Mouse (Mus musculus) layer of hippocampus, adult 9-10 months (tissue): ENCODE measurements around the gene Myo19.

Experiments
- DNase-seq: peaks from one replicate; pipeline ENCODE4 v3.0.0; 2022; ENCODE audit warnings: low spot score

Myo19 gene

GRCm38 (mm10) chr11:84886767-84887511 lies 7.0 kb downstream of the Myo19 start:
- DNase-seq, result no peak

GRCm38 (mm10) chr11:84888025-84888424 lies 8.1 kb downstream of the Myo19 start:
- no peak for DNase-seq

- DNase-seq, result no peak
Observed at GRCm38 (mm10) chr11:84889492-84889891, 9.5 kb downstream of the Myo19 start.

GRCm38 (mm10) chr11:84891705-84892104 lies 11.8 kb downstream of the Myo19 start:
- no peak for DNase-seq

DNA sequence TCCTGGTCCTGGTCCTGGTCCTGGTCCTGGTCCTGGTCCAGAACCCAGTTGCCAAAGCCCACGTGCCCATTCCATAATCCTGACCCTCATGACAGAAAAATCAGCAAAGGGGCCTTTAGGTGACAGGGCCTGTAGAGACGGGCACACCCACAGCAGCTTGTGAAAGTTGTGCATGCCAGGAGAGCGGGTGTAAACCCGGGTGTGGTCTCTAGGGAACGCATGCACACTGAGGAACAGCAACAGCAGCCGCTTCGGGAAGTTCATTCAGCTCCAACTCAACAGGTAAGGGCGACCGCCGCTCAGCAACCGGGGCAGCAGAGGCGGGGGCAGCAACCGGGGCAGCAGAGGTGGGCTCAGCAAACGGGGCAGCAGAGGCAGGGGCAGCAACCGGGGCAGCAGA lies 13.2 kb downstream of the Myo19 start:
- no peak for DNase-seq

DNA sequence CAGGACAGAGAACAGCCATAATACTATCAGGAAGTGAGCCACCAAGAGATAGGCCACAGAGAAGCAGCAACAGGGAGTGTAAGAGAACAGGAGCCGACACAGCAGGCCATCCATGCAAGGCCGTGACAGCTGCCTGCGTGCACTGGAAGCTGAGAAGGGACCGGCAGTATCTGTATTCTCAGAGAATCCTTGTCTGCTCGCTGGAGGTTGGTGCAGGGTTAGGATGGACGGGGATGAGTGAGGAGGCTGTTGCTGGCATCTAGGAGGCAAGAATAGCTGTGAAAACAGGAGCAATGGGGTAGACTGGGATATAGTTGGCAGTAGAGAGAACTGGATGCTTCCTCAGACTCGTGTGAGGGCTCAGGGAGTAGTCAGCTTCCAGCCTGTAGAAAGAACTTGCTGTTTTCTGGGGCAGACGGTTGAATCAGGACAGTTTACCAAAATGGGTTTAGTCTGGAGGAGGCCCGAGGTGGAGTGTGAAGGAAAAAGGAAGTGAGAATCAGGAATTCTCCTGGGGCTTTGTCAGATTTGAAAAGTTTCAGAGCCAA lies 24.7 kb downstream of the Myo19 start:
- no peak for DNase-seq

DNA sequence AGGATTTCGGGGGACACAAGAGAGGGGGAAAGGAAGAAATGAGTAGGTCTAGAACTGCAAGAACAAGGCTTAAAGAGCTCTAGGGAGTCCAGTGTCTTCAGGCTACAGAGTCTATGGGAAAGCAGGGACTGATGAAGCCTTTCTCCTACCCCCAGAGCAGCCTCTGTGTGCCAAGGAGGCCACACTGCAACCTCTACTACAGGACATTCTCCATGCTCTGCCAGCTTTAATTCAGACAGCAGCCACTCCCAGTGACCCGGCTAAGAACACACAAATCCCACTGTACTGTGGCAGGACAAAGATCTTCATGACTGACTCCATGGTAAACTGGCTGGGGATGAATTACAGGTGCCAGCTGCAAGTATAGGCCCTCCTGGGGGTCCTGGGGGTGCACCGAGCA lies 27.1 kb downstream of the Myo19 start:
- DNase-seq, result no peak

DNA sequence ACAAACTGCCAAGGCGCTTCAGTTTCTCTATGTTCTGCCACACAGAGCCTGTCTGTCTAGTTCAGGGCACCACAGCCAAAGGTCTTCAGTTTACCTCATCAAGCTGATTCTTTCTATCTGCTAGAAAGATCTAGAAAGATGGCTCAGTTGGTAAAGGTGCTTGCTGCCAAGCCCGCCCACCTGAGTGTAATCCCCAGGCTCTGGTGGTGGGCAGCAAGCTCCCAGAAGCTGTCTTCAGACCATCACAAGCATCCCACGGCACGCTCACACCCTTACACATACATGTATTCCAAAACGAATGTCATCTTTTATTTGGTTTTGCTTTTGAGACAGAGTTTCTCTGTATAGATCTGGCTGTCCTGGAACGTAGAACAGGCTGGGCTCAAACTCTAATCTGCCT lies 28.5 kb downstream of the Myo19 start:
- DNase-seq, result no peak

GRCm38 (mm10) chr11:84910411-84910810 lies 30.5 kb downstream of the Myo19 start:
- DNase-seq, result no peak

GRCm38 (mm10) chr11:84914673-84915072 lies 34.7 kb downstream of the Myo19 start:
- no peak for DNase-seq

- peak; percentile 91 for DNase-seq
Observed at GRCm38 (mm10) chr11:84916053-84916702, 36.2 kb downstream of the Myo19 start, which contains the start of gene Znhit3. Gene Znhit3 (minus strand): TSS chr11:84916366.

DNA sequence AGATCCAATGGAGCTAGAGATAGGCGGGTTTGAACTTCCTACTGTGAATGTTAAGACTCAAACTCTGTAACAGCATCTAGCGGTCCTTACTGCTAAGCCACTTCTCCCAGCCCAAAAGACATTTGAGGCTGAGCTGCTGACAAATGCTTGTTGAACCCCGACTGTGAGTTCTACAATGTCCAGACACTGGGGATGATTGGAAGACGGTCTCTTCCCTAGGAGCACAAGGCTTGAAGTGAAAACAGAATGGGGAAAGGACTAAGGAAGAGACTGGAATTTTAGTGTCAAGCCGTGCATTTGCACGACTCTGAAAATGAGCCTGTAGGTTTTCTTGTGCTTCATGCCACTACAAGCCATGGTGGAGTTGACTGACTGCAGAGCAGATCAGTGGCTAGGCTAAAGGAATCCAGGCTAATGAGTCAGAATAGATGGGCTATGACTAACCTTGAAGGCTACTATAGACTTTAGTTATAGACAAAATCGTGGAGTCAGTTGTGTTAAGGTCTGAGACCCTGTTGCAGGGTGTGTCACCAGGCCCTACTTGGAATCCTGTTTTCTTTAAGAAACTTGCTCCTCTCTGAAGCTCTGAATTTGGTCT lies 36.9 kb downstream of the Myo19 start:
- no peak for DNase-seq

- DNase-seq, result peak; percentile 71
Observed at GRCm38 (mm10) chr11:84918425-84918824, 38.5 kb downstream of the Myo19 start.

DNA sequence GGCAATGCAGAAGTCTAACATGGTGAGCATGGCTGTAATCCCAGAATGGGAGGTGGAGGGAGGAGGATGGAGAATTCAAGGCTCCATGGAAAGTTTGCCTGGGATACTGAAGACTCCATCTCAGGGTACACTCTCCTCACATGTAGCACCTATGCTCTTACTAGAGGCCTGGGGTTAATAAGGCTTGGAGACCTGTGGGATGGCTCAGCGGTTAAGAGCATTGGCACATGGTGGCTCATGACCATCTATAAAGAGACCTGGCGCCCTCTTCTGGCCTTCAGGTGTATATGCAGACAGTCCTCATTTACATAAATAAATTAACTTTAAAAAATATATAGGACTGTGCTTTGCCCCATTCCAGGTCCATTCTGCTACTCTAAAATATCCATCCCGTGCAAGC lies 39.3 kb downstream of the Myo19 start:
- no peak for DNase-seq

GRCm38 (mm10) chr11:84919951-84920350 lies 40.0 kb downstream of the Myo19 start:
- DNase-seq, result no peak

DNA sequence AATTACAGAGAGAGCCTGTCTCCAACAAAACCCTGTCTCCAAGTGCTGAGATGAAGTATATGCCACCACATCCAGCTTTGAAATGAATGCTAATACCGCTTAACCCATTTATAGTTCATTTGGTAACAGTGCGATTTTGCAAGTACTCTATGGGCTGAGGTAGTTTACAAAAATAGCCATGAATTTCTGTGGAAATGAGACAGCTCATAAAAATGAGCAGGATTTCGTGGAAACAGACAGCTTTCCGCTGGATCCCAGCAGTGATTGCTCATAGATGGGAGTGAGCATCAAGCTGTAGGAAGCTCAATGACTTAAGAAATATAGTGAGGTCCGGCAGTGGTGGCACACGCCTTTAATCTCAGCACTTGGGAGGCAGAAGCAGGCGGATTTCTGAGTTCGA lies 41.0 kb downstream of the Myo19 start:
- no peak for DNase-seq

DNA sequence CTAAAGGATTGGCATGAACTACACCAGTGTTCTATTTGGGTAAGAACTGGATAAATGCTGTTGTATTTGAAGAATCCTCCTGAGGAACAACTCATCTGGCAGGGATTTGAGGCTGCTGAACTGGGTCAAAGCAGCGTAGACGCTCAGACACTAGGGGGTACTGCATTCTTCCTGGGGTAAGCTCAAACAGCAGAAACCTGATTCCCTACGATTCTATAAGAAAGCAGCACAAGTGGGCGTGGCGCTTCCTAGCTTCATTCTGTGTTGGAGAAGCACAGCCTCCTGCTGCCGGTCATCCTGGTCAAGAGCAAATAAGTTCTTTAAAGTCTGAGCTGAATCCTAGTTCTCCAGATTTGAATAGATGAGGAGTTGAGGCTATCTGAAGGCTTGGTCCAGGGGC lies 52.3 kb downstream of the Myo19 start:
- no peak for DNase-seq

DNA sequence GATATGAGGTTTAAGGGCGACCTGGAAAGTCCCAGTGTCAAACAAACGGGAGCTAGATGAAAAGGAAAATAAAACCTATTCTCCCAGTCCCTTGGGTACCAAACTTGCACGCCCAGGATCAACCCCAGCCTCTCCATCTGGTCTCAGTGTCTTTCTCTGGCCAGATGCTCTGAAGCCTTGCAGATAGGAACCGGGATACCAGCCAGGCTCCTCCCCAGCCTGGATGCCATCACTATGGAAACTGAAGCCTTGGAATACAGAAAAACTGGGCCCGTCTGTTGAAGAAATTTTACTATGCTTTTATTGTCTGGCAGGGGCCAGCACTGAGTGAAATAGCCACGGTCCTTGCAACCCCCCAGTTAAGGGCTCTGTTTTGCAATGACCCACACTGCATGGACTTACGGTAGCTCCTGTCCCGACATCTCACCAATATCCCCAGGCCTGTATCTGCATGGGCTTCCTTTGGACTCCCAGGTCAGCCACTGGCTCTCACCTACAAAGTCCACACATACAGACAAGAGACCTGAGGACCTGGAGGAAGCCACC lies 59.6 kb downstream of the Myo19 start:
- DNase-seq, result peak; percentile 77

DNA sequence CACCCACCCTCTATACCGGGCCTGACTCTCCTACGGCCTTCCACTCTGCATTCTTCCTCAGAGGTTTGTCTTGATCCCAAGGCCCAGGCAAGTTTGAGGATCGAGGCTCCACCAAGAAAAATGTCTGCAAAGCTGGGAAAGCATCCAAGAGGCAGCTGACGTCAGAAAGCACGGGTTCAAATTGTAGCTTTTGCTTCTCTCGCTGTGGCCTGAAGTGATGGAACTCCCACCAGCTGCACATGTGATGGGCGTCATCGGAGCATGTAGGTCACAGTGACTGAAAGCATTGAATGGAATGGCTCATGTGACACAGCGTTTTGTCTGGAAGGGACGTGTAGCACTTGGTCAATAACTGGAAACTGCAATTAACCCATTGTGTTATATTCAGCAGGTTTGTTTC lies 60.2 kb downstream of the Myo19 start:
- no peak for DNase-seq

DNA sequence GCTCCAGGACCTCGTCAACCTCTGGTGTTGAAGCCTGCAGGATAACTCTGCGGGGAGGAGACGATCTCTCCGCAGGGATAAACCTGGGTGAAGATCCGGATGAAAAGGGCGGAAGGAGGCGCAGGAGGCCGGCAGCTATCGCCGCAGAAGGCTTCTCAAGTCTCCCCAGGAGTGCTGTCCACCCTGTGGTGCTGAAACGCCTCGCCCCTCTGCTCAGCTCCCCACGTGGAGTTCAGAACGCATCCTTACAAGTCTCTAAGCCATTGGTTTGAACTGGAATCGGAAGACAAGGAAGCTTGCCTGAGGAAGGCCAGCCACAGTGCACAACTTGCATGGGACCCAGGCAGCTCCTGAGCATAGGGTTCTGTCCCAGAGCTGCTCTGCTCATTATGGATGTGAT lies 64.0 kb downstream of the Myo19 start:
- no peak for DNase-seq

DNA sequence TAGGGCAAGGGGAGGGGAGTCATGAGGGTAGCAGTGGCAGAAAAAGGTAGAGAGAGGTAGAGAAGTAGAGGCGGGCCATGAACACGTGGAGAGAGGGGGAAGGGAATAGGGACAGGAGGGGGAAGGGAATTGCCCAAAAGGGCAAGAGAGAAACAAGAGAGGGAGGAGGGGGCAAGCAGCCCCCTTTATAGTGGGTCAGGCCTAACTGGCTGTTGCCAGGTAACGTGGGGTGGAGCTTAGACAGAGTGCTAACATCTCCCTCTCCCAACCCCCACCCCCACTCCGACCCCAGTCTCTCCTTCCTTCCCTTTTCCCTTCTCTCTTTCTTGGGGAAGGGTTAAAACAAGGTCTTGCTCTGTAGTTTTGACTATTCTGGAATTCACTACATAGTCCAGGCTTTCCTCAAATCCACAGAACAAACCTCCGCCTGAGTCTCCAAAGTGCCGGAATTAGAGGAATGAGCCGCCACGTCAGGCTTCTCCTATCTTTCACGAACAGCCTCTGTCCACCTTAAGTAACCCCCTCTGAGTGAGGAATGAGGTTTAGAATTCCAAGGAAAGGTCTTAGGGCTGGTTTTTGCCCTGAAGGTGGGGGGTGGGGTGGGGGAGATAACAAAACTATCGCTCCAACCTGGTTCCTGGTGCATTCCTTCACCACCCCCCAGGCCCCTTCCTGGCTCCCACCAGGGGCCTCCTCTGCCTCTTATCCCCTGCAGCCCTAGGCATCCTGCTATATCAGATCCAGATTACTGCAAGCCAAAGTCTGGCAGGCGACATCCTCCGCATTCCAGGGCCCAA lies 64.9 kb downstream of the Myo19 start:
- DNase-seq, result no peak

DNA sequence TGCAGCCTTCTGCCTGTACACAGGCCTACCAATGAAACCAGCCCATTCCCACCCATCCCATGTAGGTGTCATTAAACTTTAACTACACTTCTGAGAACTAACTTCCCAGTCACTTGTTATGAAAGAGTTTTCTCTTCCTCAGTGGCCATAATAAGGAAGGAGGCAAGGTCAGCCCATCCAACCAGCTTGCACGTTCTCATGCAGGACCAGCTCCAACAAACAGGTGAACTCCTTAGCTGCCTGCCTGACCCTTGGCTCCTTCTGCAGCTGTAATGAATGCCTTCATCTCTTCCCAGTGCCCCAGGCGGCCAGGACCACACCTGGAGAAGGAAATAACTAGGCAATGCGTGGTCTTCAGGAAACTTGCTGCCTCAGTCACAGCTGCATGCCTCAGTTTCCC lies 65.9 kb downstream of the Myo19 start:
- no peak for DNase-seq
